Mouse (Mus musculus): ENCODE measurements around the gene Hspg2.

- no peak for TF ChIP-seq EP300 (IDR thresholded peaks at IDR 0.05; ENCODE audit: insufficient read depth, low read depth, low read length)
- no peak for TF ChIP-seq POLR2A (IDR thresholded peaks at IDR 0.05; ENCODE audit: insufficient read depth, low read length)
- TF ChIP-seq CTCF (IDR thresholded peaks at IDR 0.05; ENCODE audit: low read depth, low read length), result no peak
Measured at GRCm38 (mm10) chr4:137449715-137450114, 18.9 kb upstream of the Hspg2 start.
